Mouse (Mus musculus): ENCODE measurements at regions not wholly inside any gene's neighbourhood (a gene's known extent, or its start where the extent isn't known, plus 50 kb on each side); places are given as distances from the start of the nearest gene placed in this dataset.

DNA sequence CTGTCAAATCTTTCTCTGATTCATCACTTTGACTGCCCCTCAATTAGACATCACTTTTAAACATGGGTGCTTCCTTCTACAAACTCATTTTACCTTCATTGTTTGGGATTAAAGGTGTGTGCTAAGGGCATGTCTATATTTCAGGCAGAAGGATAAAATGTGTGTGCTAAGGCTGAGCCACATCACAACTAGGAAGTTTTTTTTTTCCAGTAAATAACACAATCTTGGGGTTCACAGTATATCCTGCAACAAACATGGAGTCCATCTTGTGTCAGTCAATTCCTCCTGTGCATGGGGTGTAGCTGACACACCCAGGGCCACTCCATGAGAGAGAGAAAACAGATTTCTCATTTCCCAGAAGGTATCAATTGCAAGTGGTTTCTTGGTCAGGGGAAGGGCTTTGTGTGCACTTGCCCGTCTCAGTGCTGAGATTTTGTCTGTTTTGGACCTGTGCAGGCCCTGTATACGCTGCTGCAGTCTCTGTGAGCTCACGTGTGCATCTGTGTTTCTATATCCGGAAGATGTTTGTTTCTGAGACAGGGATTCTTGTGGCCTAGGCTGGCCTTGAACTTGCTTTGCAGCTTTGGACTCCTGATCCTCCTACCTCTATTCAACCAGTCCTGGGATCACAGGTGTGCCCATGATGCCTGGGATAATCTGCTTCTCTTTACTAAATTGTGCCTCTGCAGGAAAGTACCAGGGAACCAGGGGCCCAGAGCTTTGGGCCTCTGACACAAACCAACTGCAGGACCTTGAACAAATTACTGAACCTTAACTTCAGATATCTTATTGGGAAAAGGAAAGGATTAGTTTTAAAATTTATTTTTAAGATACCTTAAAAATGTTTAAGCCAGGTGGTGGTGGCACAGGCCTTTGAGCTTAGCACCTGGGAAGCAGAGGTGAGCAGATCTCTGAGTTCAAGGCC lies 63.9 kb upstream of the Cpsf6 start:
- no peak for DNase-seq

DNA sequence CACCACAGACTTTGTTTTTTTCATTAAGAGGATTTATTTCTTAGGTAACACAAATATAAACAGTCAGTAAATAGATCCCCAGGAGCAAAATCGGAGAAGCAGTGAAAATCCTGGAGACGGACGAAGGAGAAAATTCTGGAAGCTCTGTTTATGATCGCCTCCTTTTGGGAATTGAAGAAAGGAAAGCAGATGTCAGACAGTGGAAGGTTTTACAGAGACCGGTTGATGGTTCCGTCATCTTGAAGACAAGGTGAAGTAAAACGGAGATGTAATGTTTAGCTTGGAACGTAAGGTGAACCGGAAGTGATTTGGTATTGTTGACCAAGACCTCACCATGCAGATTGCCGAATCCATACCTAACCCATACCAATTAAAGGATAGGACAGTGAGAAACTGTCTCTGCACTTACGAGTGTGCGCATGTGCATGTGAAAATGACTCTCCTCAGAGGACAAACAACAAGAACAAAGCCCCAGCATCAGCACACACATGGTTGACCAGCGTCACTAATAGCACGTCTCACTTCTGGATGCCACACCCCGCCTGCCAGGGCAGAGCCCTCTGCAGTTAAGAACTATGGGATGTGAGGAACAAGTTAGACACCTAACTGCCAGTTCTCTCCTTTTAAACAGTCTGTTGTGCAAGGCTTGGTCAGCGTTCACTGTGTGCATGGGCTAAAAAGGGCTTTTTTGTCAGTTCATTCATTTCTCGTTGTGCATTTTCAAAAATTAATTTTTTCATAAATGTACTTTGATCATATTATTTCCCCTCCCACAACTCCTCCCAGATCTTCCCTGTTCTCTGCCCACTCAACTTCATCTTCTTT lies 62.4 kb upstream of the Cpsf6 start:
- no peak for DNase-seq

DNA sequence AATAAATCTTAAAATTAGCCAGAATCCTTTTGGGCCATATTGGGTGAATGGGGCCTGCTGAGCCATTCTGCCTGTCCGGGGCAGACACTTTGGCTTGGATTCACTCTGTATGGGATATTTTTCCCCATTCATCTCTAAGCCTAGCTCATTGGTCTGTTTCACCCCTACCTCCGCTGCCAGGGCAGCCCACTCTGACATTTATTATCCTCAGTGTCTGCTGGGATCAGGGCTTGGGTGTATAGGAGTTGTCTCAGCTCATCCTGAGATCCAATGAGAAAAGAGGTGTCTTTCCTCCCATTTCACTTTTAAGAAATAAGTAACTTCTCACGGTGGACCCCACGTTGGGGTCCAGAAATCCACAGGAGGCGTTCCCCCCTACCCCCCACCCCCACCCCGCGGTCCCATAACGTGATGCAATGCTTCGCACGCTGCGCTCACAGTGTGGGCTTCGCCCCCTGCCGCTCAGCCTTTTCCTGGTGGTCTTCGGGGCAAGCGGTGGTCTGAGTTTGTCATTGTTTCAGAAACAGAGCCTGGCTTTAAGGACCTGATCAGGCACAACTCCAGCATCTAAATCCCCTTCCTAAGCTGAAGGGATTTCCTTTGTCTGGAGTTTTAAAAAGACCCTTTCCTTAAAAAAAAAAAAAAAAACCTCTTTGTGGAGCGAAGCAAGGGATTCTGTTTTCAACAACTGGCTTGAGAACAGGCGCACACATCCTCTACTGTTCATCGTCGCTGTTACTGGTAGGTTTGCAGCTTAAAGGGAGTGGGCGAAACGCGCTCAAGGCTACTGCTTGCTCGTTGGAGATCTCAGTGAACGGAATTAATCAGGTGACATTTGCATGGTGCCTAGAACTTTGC lies 61.5 kb upstream of the Cpsf6 start:
- no peak for DNase-seq

DNA sequence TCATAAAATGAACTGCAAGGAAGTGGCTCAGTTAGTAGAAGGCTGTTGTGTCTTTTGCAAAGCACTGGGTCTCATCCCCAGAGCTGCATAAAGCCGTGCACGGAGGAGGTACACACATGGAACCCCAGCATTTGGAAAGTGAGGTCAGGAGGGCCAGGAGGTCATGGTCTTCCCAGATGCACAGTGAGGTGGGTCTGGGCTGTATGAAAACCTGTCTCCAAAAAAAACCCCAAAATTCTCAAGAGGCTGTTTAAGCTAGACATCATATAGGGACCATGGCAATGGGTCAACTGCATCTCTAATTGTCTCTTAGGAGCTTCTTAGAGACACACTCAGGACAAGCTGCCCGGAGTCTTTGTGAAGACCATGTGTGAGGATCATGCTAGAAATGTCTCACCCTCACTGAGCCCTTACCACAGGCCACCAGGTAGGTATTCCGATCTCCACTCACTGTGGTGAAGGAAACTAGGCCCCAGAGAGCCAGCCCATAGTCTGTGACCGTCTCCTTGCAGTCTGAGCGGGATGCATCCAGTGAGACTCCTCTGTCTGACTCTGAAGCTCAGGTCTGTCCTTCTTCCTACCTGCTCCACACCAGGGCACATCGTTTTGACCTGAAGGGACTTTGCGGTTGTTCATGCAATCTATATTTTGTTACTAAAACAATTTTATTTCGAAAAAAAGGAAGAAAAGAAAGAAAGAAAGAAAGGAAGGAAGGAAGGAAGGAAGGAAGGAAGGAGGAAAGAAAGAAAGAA lies 60.6 kb upstream of the Cpsf6 start:
- no peak for DNase-seq

DNA sequence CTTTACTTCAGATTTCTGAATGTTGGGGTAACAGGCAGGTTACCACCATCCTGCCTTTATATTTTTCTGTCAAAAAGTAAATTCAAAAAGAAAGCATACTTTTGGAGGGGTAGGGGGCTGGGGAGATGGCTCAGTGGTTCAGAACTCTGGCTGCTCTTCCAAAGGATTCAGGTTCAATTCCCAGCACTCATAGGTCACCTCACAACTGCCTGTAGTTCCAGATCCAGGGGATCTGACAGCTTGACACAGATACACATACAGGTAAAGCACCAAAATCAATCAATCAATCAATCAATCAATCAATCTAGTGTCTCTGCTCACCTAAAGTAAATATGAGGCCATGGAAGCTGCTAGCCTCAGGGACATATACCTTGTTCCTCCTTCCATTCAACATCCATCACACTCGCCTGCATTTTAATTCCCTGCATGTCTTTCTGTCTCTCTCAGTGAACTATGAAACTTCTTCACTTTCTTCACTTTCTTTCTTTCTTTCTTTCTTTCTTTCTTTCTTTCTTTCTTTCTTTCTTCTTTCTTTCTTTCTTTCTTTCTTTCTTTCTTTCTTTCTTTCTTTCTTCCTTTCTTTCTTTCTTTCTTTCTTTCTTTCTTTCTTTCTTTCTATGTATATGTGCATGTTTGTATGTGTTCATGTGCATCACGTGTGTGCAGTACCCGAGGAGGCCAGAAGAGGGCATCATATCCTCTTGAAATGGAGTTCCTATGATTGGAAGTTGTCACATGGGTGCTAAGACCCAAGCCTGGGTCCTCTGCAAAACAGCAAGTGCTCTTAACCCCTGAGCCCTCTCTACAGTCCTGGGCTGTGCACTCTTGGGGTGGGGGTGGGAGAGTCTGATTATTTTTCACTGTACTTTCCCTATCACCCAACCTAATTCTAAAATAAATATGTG lies 59.6 kb upstream of the Cpsf6 start:
- no peak for DNase-seq

DNA sequence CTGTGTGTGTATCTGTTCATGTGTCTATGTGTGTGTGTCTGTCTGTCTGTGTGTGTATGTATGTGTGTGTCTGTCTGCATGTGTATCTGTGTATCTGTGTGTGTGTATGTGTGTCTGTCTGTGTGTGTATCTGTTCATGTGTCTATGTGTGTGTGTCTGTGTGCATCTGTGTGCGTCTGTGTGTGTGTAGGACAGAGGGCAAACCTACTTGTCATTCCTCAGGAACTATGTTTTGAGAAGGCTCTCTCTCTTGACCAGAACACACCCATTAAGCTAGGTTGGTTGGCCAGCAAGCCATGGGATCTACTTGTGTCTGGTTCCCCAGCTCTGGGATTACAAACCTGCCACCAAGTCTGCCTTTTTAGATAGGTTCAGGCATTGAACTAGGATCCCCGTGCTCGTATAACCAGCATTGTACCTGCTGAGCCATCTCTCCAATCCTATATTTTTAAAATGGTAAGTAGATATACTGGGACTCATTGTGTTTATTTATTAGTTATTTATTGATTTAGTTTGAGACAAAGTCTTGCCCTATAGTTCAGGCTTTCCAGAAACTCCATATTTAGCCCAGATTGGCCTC lies 58.9 kb upstream of the Cpsf6 start:
- DNase-seq, result no peak

DNA sequence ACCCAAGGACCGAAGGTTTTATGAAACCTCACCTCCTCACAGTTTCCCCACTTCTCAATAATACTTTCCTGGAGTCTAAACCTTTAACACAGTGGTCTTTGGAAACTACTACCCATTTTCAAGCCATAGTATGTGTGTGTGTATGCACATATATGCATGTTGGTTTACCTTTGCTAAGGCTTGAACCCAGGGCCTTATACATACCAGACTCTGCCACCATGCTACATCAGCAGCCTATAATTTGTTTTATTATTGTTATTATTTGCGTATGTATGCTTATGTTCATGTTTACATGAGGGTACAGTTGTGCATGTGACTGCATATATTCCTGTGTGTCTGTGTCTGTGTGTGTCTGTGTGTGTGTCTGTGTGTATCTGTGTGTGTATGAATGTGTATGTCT lies 58.2 kb upstream of the Cpsf6 start:
- no peak for DNase-seq

DNA sequence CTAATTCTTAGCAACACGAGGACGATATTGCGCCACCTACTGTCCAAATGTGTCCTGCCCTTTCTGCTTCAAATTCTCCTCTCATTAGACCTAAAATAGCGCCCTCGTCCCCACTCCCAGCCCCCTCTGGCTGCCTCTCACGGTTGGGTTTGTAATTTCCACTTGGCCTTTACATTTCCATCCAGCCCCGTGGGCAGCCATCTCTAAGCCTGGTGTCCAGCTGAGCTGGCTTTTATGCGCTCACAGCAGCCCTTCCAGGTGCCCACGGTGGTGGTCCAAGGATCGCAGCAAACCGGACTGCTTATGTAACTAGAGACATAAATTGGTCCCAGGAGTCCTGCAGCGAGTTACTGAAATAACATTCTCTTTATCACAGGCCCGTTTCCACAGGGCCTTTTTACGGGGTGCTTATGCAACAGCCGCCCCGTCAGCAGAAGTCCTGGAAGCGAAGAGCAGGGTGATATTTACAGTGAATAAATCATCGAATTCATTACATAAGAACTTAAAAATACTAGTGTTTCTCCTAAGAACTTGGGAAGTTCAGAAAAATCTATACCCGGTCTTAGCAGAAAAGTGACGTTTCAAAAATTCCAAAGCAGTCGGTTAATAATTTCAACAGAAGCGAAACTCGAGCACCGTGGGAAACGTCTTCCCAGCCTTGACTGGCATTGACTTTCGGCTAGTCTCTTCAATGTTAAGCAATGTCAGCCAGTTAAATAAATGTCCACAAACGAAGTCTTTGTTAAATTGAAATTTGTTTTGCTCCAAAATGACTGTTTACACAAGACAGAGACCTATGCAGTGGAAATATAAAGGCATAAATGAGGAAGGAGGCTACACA lies 57.3 kb upstream of the Cpsf6 start:
- peak; percentile 53 for DNase-seq

DNA sequence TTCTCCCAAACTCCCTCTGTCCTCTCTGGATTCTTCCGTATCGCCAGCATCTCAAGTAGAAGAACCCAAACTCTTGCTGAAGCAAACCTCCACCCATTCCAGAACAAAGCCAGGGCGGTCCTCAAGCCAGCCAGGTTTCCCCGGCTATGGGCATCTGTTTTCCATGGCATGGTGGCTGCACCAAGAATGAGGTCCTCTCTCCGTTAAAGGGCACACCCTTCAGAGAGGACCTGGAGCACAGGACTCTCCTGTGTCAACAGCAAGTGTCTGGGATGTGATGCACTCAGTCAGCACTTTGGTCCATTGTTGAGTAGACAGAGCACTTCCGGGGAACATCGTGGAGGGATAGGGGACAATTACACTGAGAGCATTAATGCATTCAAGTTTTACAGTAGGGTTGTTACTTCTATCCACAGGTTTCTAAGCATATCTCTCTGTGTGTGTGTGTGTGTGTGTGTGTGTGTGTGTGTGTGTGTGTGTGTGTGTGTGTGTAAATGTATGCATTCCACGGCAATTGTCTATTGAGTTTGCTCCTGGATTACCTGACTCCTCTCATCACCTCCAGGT lies 56.6 kb upstream of the Cpsf6 start:
- no peak for DNase-seq

DNA sequence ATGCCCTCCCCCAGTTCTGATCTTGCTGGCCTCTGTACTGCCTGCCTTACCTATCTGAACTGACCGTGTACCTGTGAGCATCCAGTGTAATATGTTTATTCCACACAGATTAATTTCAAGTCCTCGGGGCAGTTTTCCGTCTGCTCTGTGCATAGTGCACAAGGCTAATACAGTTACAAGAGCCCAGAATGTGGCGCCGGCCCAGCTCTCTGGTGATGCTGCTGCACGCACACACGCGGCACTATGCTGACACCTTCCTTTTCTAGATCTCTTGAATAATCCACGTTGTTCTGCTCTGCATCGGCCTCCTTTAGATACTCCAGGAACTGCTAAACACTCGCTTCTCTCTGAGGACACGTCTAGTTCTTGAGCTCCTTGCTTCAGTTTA lies 55.9 kb upstream of the Cpsf6 start:
- no peak for DNase-seq

DNA sequence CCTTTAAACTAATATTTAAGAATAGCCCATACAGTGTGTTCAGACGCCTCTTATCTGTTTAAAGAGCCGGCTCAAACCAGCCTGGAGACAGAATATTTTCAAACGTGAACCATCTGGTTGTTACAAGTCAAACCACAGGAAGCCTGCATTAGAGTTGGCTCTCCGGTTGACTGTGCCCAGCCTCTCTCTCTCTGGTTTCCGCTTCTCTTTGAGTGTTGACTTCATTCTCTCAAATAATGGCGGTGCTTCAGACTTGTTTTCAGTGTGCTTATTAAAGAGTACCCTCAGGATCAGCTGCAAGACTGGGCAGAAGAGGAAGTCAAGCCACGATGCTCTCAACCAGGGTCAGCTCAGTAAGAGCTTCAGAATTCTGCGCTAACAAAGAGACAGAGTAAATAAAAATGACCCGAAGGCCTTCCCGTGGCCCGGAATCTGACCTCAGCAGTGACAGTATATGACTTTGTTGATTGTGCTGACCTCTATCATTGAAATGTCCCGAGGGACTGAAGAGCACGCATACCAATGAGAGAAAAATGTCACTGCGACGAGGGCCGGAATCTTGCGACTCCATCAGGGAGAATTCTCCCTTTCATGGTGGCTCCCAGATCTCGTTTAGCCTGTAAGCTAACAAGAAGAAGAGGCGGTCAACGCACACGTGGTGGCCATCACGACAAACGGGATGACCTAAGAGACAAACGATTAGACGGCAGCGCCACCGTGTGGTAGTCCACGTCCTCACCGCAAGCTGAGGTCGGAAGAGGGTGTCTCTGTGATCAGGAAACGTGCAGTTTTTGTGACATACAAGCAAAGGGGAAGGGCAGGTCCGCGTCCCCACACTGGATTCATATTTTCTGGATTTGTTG lies 55.3 kb upstream of the Cpsf6 start:
- peak; percentile 73 for DNase-seq

DNA sequence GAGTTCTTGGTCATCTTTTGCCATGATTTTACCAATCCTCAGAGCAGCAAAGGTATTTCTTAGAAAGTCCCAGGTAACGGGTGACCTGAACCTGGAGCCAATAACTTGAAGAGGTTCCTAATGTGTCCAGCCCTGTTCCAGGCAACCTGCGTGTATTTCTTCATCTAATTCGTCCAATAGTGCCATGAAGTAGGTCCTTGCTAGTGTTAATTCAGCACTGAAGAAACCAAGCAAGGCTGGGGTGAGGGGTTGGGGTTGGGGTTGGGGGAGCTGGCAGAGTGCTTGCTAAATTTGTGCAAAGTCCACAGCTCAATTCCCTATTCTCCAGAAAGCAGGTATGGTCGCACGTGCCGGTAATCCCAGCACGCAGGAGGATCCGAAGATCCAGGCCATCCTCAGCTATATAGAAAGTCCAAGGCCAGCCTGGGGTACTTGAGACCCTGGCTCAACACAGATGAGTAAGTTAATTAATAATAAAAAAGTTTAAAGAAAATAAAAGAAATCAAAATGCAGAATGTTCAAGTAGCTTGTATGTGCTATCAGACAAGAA lies 54.6 kb upstream of the Cpsf6 start:
- no peak for DNase-seq

DNA sequence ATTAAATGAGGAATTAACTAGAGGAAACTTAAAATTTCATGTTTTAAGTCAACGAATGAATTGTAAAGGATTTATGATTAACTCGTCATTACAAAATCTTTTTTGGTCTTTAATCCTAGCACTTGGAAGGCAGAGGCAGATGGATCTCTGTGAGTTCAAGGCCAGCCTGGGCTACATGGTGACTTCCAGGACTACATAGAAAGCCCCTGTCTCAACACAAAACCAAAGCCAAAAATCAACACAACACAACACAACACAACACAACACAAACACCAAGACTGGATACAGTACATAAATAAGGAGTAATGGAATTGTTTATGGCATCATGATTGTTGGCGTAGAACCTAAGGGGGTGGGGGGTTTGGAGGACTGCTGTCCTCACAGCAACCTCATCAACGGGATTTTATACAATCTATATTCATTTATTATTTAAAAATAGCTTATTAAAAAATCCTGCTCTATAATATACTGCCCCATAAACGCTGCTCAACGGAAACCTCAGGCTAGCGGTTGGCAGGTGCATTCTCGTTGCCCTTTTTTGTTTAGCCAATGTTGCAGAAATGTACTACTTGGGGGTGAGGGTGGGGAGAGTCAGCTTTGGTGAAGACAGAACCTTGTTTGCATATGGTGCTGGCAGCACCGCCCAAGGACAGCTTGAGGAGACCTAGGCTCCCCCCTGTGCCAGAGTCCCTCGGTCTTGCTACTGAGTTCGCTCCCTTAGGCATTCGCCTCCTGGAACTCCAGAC lies 53.9 kb upstream of the Cpsf6 start:
- no peak for DNase-seq

DNA sequence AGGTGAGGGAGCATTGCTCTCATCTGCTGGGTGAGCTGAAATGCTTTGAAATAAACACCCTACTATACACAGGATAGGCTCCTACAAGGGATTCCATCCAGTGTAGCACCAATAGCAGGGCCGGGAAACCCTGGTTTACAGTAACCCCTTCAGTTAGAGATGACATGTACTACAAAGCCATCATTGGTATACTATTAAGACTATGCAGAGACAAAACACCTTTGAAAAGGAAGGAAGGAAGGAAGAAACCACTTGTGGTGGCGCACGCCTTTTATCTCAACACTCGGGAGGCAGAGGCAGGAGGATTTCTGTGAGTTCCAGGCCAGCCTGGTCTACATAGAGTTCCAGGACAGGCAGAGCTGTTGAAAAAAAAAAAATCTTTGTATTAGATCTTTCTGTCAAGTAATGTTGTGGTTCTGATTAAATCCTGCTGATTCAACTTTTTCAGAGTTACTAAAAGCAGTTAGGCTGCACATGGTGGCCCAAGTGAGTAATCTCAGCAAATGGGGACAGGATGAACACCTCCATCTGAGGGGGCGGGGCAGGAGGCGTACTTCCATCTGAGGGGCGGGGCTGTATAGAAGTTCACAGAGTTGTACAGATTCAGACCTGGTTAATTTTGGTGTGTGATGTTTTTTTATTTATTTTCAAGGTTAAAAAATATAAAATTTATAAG lies 53.2 kb upstream of the Cpsf6 start:
- no peak for DNase-seq

DNA sequence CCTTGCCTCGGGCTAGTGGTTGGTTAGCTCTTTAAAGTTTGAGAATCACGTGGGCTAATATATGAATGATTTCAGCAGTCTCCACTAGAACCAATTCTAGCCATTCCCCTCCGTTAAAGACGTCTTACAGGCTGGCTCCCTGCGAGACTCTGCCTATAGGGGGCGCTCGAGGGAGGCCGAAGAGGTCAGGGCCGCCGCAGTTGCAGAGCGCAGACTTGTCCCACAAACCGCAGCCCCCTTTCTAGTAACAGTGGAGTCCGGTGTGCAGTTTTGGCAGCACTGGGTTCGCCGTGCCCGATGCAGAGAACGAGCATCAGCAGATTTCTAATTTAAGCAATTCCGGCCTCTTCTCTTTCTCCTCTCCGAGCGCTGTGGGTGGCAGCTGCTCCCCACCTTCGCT lies 52.6 kb upstream of the Cpsf6 start:
- peak; percentile 35 for DNase-seq

DNA sequence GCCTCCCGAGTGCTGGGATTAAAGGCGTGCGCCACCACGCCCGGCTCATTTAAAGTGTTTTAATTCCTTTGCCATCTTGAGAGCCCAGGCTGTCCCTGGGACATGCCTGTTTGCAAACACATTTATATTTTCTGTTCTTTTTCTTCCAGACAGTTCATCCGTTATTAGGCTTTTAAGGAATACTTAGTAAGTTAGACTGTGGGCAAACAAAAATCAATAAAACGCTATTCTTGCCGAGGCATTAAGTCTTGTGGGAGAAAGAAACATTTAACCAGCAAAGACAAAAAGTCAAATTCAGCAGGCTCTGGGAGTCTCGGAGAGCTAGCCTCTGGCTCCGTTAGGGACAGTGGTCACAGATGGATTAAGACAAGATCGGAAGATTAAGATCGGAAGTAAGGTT lies 52.0 kb upstream of the Cpsf6 start:
- DNase-seq, result no peak

DNA sequence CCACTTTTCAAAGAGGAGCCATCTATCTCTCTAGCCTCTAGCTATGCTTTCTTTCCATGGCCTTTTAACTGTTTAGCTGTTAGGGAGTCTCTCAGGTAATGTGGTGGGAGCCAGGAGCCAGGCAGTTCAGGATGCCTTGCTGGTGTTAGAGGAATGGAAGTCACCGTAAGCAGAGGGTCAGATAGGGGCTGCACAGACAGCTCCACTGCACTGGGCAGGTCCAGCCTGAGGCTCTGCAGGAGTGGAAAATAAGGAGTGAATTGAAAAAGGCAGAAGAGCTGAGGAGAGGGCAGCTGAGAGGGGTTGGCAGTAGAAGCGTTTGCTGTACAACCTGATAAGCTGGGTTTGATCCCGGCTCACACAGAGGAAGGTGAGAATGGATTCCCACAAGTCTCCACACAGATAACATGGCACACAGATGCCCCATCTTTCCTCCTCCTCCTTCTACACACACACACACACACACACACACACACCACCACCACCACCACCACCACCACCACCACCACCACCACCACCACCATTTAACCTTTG lies 51.3 kb upstream of the Cpsf6 start:
- DNase-seq, result no peak

Data from kidney, adult 11 months (tissue).